Mouse (Mus musculus) megakaryocyte, adult 5-6 weeks (primary cell): ENCODE measurements around the gene Ppp1r37. TPM values are rescaled to one million over a fixed set of nuclear protein-coding genes. Genes with fewer than 3 reads are reported as not detected.
"Not testable (repeated sequence)": the region's sequence is repeated elsewhere in the genome, so short reads cannot be mapped to it uniquely, and the experiment has no call there.

ENCODE experiments used
- ATAC-seq: 2 replicates; pipeline ENCODE4 v1.8.0; 2016; ENCODE audit warnings: mild to moderate bottlenecking, inconsistent platforms; ENCODE audit not compliant: poor library complexity, severe bottlenecking
- total RNA-seq, 2 experiments: library from RNA; stranded (forward) in 1 of 2; stranded (reverse) in 1 of 2; fragments of 153-499, 151-499 nt in 1 of 2; fragments of 221-1000, 200-1000 nt in 1 of 2; gene quantifications; 2 replicates each; pipeline versions ENCODE4 v1.2.3 to v1.2.4; 2015 to 2017

Gene Ppp1r37
- total RNA-seq (2015) (10.4 and 13.1 TPM in 2 replicates), total RNA-seq (2017) (14.1 and 14.3 TPM in 2 replicates)

DNA sequence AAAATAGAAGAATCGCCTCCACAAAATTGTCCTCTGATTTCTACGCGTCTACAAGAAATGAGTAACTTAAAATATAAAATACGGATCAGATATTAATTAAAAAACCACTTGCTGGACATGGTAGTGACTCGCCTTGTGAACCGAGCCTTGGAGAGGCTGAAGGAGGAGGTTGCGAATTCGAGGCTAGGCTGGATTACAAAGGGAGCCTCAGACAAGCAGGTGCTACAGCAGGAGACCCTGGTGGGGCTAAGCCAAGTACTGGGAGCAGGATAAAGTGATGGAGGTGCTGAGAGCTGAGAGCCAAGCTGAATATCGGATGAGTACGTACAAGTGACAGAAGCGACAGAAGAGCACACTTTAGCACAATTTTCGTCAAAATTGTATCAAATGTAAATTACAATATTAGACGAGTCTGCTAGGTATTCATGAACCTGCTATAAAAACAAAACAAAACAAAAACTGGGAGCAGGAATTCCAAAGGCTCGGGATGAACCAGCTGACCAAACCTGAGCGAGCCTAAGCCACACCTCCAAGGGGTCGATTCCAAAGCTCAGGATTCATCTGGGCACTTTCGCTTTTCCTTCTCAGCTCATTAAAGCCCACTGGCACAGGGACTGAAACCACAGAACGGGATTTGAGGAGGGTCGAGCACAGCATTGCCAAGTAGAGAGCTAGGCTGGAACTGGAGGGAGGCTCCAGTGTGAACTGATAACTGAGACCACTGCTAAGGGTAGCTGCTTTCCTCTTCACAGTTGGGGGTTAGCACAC, at the start of gene Ppp1r37:
Gene Ppp1r37, minus strand, starts transcription at position 434 of the 768 bp plus-strand sequence.
- no peak for ATAC-seq

DNA sequence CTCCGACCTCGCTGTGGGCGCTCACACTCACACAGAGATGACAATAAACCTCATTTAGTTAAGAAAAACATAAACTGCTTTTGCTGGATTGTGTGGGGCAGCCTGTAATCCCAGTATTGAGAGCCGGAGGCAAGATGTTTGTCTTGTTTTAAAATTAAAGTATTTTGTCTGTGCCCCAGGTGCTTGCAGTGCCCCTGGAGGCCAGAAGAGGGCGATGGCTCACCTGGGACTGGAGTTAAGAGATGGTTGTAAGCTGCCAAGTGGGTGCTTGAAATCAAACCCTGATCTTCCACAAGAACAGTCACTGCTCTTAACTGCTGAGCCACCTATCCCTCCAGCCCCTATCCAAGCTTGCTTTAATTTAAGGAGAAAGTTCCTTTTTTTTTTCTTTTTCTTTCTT, 48.1 kb upstream of the Ppp1r37 start:
- no peak for ATAC-seq

DNA sequence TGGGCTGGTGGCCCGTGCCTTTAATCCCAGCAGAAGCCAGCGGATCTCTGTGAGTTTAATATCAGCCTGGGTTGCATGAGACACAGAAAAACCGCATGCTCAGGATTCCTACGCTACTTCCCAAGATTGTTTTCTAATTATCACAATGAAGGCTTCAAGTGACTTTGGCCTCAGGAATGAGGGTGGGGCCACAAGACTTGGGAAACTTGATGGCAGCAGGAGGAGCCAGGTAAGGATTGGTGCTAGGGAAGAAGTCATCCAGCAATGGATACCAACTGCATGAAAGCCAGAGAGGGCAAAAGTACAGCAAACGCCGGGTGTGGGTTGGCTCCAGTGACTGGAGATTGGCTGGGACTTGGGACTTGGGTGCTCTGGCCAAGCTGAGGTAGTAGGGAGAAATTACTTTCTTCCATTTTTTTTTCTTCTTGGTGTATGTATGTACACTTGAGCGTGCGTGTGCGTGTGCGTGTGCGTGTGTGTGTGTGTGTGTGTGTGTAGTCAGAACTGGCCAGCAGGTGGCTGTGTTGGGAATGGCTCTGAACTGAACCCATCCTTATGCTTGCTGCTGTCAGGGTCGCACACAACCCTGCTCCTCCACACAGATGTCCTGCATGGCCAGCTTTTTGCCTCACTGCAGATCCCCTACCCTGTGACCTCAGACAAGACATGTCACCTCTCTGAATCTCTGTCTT, 46.9 kb upstream of the Ppp1r37 start:
- no peak for ATAC-seq

DNA sequence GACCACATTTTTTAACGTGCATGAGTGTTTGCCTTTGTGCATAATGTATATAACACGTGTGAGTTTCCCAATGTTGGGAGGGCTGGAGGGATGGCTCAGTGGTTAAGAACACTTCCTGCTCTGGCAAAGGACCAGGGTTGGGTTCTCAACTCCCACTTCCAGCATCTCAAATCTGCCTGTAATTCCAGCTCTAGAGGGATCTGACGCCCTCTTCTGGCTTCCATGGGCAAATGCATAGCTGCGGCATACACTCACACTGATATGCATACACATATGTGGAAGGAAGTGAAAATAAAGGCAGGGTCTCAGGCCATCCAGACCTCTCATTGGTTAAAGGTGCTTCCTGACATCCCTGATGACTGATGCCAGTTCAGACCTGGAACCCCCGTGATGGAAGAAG, 44.4 kb upstream of the Ppp1r37 start:
- no peak for ATAC-seq

DNA sequence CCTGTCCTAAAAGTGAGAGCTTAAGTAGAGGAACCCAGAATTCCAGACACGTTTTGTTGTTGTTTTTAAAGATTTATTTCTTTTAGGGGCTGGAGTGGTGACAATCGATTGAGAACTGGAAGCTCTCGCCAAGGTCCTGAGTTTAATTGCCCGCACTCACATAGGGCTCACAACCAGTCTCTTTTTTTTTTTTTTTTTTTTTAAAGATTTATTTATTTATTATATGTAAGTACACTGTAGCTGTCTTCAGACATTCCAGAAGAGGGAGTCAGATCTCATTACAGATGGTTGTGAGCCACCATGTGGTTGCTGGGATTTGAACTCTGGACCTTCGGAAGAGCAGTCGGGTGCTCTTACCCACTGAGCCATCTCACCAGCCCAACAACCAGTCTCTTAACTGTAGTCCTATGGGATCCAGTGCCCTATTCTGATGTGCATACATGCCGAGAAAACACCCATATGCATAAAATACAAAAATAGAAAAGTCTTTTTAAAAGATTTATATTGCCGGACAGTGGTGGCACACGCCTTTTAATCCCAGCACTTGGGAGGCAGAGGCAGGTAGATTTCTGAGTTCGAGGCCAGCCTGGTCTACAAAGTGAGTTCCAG, 41.8 kb upstream of the Ppp1r37 start:
- not testable (repeated sequence) for ATAC-seq

DNA sequence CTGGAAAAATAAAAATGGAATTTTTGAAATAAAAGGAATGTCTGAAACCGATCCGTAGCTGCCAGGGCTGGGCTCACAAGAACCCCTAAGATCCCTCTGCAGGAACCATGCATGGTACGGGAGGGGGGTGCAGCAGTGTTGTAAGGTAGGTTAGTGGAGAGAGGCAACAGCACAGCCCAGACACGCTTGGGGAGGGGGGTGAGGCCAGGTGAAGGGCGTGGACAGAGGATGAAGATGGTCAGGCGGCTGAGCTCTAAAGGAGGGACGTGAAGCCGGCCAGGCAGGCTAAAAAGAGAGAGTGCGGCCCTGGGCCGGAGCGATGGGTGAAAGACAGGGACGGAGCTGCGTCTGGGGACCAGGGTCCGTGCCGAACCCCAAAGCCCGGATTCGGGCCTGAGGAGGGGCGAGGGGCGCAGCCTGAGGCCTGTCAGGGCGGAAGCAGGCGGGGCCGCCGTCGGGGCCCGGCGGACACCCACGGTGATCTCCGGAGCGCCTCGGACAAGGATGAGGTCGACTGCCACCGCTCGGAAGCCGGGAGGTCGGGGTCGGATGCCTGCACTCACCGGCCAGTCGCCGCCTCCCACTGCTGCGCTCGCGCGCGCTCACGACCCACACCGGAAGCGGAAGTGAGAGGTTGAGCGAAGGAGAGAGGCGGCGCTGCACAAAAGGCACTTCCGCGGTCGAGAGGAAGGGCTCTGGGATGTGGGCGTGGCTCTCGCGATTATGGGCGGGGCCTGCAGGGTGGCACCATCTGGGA, 41.2 kb upstream of the Ppp1r37 start, which contains the start of gene Clasrp:
Gene Clasrp, minus strand, starts transcription at position 638 of the 757 bp plus-strand sequence.
- peak; percentile 100 for ATAC-seq

DNA sequence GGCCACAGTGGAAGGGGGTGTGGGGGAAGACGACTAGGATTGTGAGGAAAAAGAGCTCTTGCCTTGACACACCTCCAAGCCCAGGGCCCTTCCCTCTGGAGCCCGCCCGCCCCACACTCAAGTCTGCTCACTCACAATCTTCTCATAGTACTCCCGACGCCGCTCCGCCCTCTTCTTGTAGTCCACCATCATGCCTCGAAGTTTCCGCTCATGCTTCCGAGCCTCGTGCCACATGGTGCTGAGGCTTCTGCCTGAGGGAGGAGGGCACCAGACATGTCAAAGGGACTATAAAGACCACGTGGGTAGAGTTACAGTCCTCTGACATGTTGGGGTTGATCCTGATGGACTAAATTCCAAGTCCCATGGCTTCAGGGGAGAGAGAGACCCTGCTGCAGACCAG, 40.2 kb upstream of the Ppp1r37 start:
- no peak for ATAC-seq

DNA sequence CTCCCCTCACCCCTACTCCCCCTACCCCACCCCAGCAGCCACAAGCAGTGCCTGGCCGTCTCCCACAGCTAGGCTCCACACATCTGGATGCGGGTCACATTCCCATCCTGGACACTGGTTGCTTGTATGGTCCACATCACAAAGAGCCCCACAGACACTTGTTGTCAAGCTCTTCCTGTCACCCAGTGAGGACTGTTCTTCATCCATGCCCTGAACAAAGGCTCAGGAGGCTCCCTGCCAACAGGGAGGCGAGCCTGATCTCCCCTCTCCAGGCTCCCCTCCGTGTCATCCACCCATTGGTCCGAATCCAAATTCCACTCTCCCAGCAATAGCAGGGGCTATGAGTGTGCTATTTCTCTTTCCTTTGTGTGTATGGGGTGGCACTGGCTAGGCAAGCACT, 37.7 kb upstream of the Ppp1r37 start:
- ATAC-seq: no peak

DNA sequence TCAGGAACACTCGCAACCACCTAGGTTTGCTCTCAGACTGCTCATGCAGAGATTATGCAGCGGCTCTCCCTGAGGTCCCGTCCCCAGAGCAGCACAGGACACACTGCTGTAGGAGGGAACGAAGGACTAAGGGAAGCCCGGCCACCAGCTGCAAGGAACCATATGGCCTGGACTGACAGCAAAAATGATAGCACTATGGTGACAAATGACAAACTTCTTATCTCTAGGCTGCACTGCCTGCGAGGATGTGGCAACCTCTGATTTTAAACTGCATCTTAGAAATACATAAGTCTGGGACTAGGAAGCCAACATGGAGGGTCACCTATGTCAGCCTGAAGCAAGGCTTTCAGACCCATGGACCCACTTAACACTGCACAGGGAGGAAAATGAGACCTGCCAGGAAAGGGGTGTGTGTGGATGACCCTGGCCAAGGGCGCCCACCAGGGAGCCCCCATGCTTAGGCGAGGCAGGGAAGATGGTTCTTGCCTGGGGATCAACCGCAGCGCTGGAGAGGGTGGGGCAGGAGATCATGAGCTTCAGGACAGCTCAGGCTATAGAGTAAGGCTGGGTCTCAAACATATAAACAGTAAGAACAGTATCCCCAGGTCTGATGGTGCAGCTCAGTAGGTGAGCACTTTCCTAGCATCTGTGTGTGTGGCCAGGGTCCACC, 30.3 kb upstream of the Ppp1r37 start:
- ATAC-seq: no peak

DNA sequence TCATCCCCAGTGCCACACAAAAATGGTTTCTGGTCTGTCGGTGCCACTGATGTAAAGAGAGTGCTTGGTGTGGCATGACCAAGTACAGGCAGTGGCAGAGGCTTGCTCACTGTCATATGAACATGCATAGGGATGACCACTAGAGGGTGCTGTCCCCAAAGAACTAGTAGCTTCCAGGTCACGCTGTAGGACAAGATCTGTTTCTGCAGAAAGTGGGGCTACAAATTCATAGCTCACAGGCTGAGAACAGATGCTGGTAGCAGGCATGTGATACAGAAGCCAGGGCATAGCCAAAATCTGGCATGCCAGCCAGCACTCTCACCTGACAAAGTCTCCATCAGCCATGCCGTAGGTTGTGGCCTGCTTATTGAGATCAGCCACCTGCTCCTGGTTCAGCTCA, 27.0 kb upstream of the Ppp1r37 start:
- ATAC-seq: peak; percentile 93

DNA sequence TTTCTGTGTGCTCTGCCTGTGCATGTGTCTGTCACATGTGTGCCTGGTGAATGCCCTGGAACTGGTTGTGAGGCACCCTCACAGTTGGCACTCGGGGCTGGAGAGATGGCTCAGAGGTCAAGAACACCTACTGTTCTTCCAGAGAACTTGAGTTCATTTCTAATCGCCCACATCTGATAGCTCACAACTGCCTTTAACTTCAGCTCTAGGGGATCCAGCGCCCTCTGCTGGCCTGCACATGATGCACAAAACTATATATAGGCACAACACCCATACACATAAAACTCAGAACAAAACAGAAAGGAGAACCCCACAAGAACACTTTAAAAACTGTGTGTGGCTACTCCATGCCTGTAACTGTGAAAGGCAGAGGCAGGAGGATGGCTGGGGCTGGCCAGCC, 26.3 kb upstream of the Ppp1r37 start:
- peak; percentile 50 for ATAC-seq

DNA sequence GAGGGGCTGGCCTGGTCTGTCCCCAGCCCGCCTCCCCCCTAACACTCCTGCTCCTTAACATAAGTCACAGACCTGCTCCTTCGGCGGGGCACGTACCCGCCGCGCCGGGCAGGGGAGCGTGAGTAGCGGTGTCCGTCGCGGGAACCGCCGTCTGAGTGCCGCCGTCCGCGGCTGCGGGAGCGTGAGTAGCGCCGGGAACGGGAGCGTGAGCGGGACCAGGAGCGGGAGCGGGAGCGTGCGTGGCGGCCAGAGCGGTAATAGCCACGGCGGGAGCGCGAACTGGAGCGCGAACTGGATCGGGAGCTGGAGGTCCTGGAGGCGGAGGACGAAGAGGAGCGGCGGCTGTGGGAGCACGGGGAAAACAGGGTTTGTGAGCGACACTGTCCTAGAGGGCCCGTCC, 23.4 kb upstream of the Ppp1r37 start:
- ATAC-seq: no peak

DNA sequence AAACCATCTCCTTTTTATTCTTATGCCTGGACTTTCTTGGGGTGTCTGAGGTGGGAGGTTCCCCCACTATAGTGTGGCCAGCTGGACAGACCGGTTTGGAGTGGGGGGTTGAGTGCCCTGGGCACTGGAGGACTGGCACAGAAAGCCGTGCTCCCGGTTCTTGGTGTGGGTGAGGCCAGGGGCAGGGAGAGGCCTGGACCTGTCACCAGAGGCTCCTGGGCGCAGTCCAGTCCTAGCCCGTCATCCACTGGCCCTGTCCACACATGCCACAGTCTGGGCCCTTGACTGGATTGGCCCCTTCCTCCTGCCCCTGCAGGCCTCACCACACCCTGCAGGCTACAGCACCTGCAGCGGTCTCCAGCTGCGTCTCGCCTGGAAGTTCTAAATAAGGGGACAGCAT, 17.8 kb upstream of the Ppp1r37 start:
- no peak for ATAC-seq

DNA sequence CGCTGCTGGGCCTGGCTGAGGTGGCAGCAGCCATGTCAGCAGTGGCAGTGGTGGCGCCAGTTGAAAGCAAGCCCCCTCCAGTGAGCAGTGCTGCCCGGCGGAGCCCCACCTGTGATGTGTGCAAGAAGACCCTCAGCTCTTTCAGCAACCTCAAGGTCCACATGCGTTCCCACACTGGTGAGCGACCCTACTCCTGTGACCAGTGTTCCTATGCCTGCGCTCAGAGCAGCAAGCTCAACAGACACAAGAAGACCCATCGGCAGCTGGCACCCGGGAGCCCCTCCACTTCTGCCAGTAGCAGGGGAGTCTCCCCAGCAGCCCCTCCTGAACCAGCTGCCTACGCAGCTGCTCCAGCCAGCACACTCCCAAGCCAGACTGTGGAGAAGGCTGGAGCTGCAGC, 16.9 kb upstream of the Ppp1r37 start:
- no peak for ATAC-seq

DNA sequence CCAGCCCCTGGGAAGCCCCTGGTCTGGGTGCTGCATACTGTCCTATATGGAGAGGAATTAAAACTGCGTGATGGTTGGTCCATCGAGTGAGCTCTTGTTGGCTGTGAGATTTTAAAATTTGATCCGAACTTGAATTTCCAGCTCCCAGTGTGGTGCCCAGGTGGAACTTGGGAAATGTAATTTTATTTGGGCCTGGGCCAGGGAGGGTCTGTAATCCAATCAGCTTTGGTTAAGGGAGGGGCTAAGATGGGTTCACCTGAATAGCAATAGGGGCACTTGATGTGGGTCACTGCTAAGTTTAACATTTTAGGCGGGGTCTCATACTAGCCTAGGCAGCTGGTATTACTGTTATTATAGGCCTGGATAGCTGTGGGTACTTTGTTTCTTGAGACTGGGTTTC, 15.6 kb upstream of the Ppp1r37 start:
- no peak for ATAC-seq

DNA sequence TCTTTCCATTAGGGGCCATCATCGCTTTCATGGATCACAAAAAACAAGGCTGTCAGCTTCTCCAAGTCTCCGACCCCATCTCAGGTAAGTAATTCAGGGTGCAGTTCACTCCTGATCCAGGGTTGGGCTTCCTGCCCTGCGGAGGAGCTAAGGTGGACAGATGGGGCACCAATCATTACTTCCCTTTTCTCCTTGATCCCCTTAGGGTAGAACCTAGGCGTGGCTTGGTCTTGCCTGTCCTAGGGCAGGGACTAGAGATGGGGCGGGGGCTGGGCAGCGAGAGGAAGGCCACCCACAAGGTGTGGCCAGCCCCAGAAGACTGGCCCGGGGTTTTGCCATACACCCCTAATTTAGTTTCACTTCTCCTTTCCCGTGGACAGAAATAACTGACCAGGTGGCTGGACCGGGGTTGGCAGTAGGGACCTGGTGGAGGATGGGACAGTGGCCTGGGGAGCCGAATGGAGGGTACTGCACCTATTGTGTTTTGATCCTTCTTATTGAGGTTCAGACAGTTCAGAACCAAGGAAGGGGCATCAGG, 15.1 kb upstream of the Ppp1r37 start:
- ATAC-seq: peak; percentile 87

DNA sequence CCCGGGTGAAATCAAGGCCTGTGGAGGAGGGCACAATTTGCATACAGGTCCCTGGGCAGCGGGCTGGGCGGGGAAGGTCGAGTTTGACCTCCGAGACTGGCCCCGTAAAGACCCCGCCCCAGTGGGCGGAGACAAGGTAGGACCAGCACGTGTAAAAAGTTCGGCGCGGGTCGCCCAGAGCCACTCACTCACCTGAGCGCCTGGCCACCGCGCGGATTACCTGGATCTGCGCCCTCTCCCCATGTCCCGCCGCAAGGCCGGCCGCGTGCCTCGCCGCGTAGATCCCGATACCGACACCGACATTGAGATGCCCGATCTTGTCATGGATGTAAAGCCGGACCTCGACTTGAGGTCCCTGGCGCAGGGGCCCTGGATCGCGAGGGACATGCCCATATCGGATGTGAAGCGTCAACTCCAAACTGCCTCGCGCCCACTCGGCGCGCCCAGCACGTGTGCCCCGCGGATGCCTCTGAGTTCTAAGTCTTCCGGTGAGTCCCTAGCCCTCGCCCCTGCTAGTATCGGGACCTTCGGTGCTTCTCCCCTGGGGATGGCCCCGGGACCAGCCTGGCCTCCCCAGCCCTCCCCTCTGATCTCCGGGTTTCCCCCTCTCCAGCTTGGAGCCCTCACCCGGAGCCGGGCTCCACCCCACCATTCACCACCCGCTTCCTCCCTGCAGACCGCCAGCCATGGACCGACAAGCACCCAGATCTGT, 14.4 kb upstream of the Ppp1r37 start, which contains the start of the genes Zfp296 and Gemin7:
Gene Zfp296, plus strand, starts transcription at position 147 of the 712 bp plus-strand sequence.
Gene Gemin7, minus strand, starts transcription at position 455 of the 712 bp plus-strand sequence.
- peak; percentile 49 for ATAC-seq

DNA sequence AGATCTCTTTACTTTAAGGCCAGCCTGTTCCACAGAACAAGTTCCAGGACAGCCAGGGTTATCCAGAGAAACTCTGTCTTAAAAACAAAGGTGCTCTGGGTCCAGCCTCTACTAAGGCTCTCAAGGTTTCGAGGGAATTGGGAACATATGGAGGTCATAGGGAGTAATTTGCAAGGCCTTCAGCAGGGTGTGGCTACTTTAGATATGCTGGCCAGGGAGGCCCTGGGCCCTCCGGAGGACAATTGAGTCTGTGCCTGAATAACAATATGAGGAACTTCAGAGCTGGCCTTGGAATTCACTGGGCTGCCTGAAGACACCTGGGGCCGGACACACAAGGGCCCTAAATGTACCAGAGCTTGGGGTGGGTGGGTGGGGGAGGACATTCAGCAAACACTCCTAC, 12.7 kb upstream of the Ppp1r37 start:
- ATAC-seq: no peak

DNA sequence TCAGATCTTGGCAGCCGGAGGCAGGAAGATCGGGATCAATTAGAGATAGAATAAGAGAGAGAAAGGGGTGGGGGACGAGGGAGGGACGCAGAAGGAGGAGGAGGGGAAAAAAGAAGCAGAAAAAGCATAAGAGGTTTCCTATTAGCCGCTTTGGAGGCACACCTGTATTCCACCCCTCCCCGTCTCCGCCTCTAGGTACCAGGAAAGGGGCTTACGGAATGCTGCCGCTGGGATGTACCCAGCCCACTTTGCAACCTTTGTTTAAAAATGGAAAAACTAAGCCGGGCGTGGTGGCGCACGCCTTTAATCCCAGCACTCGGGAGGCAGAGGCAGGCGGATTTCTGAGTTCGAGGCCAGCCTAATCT, 10.9 kb upstream of the Ppp1r37 start:
- no peak for ATAC-seq
